Mouse (Mus musculus): Measurements from ENCODE around the gene Kif14. TPM values are rescaled to one million over a fixed set of nuclear protein-coding genes. Genes with fewer than 3 reads are reported as not detected.

Kif14 gene
- polyA plus RNA-seq, 1 experiment from 2014 or later: 4.5 TPM

DNA sequence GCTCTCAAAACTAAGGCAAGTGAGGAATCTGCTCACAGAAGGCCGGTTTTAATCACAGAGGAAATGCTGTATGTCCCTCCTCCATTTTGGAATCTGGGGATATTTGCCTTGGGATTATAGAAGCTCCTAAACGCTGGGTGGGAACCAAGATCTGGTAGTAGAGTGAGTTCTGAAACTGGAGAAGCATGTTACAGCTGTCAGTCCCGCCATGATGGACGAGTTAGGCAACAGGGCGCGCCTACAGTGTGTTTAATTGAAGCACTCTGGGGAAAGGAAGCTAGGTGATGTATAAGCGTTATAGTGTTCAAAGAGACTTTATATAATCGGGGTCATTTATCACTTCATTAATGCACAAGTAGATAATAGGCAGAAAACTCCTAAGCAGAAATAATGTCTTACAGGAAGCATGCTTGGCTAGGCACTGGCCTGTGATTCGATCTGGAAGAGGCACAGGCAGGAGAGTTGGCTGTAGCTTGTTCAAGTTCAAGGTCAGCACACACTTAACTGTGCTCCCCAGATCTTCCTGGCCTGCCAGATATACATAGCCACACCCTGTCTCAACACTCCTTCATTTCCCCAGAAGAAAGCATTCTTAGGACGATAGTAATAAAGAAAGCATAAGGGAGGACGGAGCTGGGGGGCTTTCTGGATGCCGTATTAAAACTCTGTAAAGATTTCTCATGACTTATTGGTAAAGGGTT is 21.4 kb upstream of the Kif14 start:
- 81% methylated on average over 12 of the region's 12 CpGs for WGBS
- no peak overlapping the region for H3K4me2 ChIP-seq (ENCODE audit: low read length)
- no peak for ATAC-seq (ENCODE audit: insufficient number of reproducible peaks, insufficient read depth, low FRiP score, low read depth)

DNA sequence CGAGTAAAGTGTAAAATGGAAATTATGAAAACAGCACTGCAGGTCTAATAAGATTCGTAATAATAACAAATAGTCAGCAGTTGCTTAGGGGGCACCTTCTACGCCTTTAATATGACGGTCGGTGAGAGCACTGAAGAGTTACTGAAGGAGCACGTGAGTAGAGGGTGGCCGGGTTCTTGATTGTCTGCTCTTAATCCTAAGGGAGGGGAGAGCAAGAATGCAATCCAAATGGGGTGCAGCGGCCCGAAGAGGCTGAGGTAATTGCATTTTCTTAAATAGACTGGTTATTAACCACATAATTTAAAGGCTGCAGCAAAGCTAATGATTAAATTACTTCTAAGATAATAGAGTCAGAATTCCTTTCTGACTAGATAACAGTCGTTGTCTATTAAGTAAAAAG is 19.2 kb upstream of the Kif14 start:
- Histone ChIP-seq H3K4me1 (ENCODE audit: control insufficient read depth in 2 of 2, insufficient read depth in 2 of 2, low read length in 2 of 2) (no peaks in the 10 kb centered on the region), H3K27me3 (ENCODE audit: control insufficient read depth, insufficient read depth, low read length) (no peaks in the 10 kb centered on the region), H3K4me3 (ENCODE audit: control insufficient read depth in 1 of 2, insufficient read depth in 1 of 2, low read depth in 1 of 2, low read length in 2 of 2) (no peak overlapping the region), H3K36me3 (ENCODE audit: control insufficient read depth, insufficient read depth, low read length) (no peaks in the 10 kb centered on the region), H3K27ac (replicated peaks in 1 of 2; ENCODE audit: control insufficient read depth in 1 of 2, insufficient read depth in 1 of 2, low read depth in 2 of 2, low read length in 2 of 2) (no peak overlapping the region), H3K9ac (ENCODE audit: low read length) (no peak overlapping the region), H3K9me3 (ENCODE audit: control insufficient read depth, low read length) (no peaks in the 10 kb centered on the region), H3K4me2 (ENCODE audit: low read length) (no peak overlapping the region)
- whole genome bisulfite sequencing: 81% methylated on average over 10 of the region's 10 CpGs
- no peak for ATAC-seq (ENCODE audit: insufficient number of reproducible peaks, insufficient read depth, low FRiP score, low read depth)

More for the DNA sequence above, 21.4 kb upstream of the Kif14 start:
- H3K27ac ChIP-seq (replicated peaks in 1 of 2; ENCODE audit: control insufficient read depth in 1 of 2, insufficient read depth in 1 of 2, low read depth in 2 of 2, low read length in 2 of 2): no peak overlapping the region
- H3K36me3 ChIP-seq (ENCODE audit: control insufficient read depth, insufficient read depth, low read length): peaks cover 6% of the 10 kb centered on the region; the same call in 1 of the 2 replicates
- H3K9me3 ChIP-seq (ENCODE audit: control insufficient read depth, low read length): no peaks in the 10 kb centered on the region
- H3K9ac ChIP-seq (ENCODE audit: low read length): no peak overlapping the region
- no peak overlapping the region for H3K4me3 ChIP-seq (ENCODE audit: control insufficient read depth in 1 of 2, insufficient read depth in 1 of 2, low read depth in 1 of 2, low read length in 2 of 2)
- no peaks in the 10 kb centered on the region for H3K27me3 ChIP-seq (ENCODE audit: control insufficient read depth, insufficient read depth, low read length)
- no peaks in the 10 kb centered on the region for H3K4me1 ChIP-seq (ENCODE audit: control insufficient read depth in 2 of 2, insufficient read depth in 2 of 2, low read length in 2 of 2)

DNA sequence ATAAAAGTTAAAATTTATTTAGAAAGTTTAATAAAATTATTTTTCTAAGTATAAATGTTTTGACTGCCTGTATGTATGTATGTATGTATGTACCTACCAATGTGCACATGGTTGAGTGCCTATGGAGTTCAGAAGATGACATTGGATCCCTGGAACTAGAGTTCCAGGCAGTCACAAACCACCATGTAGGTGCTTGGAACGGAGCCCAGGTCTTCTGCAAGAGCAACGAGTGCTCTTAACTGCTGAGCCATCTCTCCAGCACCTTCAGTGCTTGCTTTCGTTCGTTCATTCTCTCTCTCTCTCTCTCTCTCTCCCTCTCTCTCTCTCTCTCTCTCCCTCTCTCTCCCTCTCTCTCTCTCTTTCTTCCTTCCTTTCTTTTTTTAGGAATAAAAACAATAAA is 18.8 kb upstream of the Kif14 start:
- 60% methylated on average over 4 of the region's 4 CpGs for WGBS

DNA sequence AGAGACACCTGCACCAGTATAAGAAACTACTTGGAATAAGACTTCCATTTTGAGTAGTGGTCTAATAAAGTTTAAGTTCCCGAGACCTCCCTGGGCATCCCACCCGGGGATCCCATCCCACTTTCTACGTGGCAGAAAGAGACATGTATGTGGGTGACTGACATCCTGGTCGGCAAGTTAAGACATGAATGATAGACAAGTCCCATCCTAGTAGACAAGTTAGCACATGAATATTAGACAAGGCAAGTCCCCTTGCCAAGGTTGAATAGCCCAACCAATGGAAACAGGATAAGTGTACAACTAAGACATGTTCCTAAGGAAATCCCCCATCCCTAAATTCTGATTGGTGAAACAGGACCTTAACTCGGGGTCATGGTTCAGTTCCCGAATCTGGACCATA is 16.6 kb upstream of the Kif14 start:
- H3K36me3 ChIP-seq (ENCODE audit: control insufficient read depth, insufficient read depth, low read length): no peaks in the 10 kb centered on the region
- H3K4me3 ChIP-seq (ENCODE audit: control insufficient read depth in 1 of 2, insufficient read depth in 1 of 2, low read depth in 1 of 2, low read length in 2 of 2): no peak overlapping the region
- H3K4me2 ChIP-seq (ENCODE audit: low read length): no peak overlapping the region
- H3K27me3 ChIP-seq (ENCODE audit: control insufficient read depth, insufficient read depth, low read length): no peaks in the 10 kb centered on the region
- 78% methylated on average over 6 of the region's 6 CpGs for WGBS
- no peak overlapping the region for H3K9ac ChIP-seq (ENCODE audit: low read length)
- ATAC-seq (ENCODE audit: insufficient number of reproducible peaks, insufficient read depth, low FRiP score, low read depth): no peak
- no peaks in the 10 kb centered on the region for H3K4me1 ChIP-seq (ENCODE audit: control insufficient read depth in 2 of 2, insufficient read depth in 2 of 2, low read length in 2 of 2)
- no peak overlapping the region for H3K27ac ChIP-seq (replicated peaks in 1 of 2; ENCODE audit: control insufficient read depth in 1 of 2, insufficient read depth in 1 of 2, low read depth in 2 of 2, low read length in 2 of 2)
- H3K9me3 ChIP-seq (ENCODE audit: control insufficient read depth, low read length): no peaks in the 10 kb centered on the region

More for the DNA sequence above, 18.8 kb upstream of the Kif14 start:
- Histone ChIP-seq H3K9me3 (ENCODE audit: control insufficient read depth, low read length) (no peaks in the 10 kb centered on the region), H3K27ac (replicated peaks in 1 of 2; ENCODE audit: control insufficient read depth in 1 of 2, insufficient read depth in 1 of 2, low read depth in 2 of 2, low read length in 2 of 2) (no peak overlapping the region), H3K9ac (ENCODE audit: low read length) (no peak overlapping the region), H3K4me2 (ENCODE audit: low read length) (no peak overlapping the region), H3K27me3 (ENCODE audit: control insufficient read depth, insufficient read depth, low read length) (no peaks in the 10 kb centered on the region), H3K4me1 (ENCODE audit: control insufficient read depth in 2 of 2, insufficient read depth in 2 of 2, low read length in 2 of 2) (no peaks in the 10 kb centered on the region), H3K36me3 (ENCODE audit: control insufficient read depth, insufficient read depth, low read length) (no peaks in the 10 kb centered on the region), H3K4me3 (ENCODE audit: control insufficient read depth in 1 of 2, insufficient read depth in 1 of 2, low read depth in 1 of 2, low read length in 2 of 2) (no peak overlapping the region)
- no peak for ATAC-seq (ENCODE audit: insufficient number of reproducible peaks, insufficient read depth, low FRiP score, low read depth)

DNA sequence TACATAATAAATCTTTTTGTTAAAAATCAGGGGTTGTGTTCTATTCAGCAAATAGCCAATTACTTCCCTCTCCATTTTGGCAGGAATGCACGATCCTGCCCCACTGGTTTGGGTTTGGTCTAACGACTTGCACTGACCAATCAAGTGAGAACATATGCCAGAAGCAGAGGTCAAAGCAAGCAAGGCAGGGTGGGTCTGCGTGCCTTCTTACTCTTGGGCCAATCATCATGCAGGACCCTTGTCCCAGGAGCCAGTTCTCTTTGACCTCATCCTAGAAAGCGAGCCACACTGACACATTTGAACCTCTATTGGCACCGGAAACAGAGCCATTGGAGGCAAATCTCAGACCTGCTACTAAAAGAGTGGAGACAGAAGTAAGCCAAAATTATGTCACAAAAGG is 15.9 kb upstream of the Kif14 start:
- Histone ChIP-seq H3K36me3 (ENCODE audit: control insufficient read depth, insufficient read depth, low read length) (no peaks in the 10 kb centered on the region), H3K27ac (replicated peaks in 1 of 2; ENCODE audit: control insufficient read depth in 1 of 2, insufficient read depth in 1 of 2, low read depth in 2 of 2, low read length in 2 of 2) (no peak overlapping the region), H3K4me3 (ENCODE audit: control insufficient read depth in 1 of 2, insufficient read depth in 1 of 2, low read depth in 1 of 2, low read length in 2 of 2) (no peak overlapping the region), H3K27me3 (ENCODE audit: control insufficient read depth, insufficient read depth, low read length) (no peaks in the 10 kb centered on the region), H3K9ac (ENCODE audit: low read length) (no peak overlapping the region), H3K9me3 (ENCODE audit: control insufficient read depth, low read length) (no peaks in the 10 kb centered on the region), H3K4me1 (ENCODE audit: control insufficient read depth in 2 of 2, insufficient read depth in 2 of 2, low read length in 2 of 2) (no peaks in the 10 kb centered on the region), H3K4me2 (ENCODE audit: low read length) (no peak overlapping the region)
- 80% methylated on average over 5 of the region's 5 CpGs for WGBS
- no peak for ATAC-seq (ENCODE audit: insufficient number of reproducible peaks, insufficient read depth, low FRiP score, low read depth)

DNA sequence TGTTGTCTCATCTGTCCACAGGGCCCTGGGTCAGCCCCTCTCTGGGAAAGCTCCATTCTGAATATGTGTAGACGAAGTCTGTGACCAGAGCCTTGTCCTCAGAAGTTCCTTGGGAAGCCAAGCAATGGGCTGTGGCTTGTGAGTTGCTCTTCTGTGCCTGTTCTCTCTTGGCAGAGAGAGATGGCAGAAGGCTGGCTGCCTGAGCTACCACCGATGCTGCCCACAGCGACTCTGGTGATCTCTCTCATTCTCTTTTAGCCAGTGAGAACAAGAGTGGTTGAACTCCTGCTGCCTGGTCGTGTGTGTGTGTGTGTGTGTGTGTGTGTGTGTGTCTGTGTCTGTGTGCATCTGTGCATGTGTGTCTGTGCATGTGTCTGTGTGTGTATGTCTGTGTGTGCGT is 13.7 kb upstream of the Kif14 start:
- ATAC-seq (ENCODE audit: insufficient number of reproducible peaks, insufficient read depth, low FRiP score, low read depth): no peak
- Histone ChIP-seq H3K4me1 (ENCODE audit: control insufficient read depth in 2 of 2, insufficient read depth in 2 of 2, low read length in 2 of 2) (no peaks in the 10 kb centered on the region), H3K9me3 (ENCODE audit: control insufficient read depth, low read length) (no peaks in the 10 kb centered on the region), H3K9ac (ENCODE audit: low read length) (no peak overlapping the region), H3K27me3 (ENCODE audit: control insufficient read depth, insufficient read depth, low read length) (no peaks in the 10 kb centered on the region), H3K27ac (replicated peaks in 1 of 2; ENCODE audit: control insufficient read depth in 1 of 2, insufficient read depth in 1 of 2, low read depth in 2 of 2, low read length in 2 of 2) (no peak overlapping the region), H3K4me2 (ENCODE audit: low read length) (no peak overlapping the region), H3K36me3 (ENCODE audit: control insufficient read depth, insufficient read depth, low read length) (no peaks in the 10 kb centered on the region), H3K4me3 (ENCODE audit: control insufficient read depth in 1 of 2, insufficient read depth in 1 of 2, low read depth in 1 of 2, low read length in 2 of 2) (no peak overlapping the region)
- WGBS: 79% methylated on average over 5 of the region's 5 CpGs

DNA sequence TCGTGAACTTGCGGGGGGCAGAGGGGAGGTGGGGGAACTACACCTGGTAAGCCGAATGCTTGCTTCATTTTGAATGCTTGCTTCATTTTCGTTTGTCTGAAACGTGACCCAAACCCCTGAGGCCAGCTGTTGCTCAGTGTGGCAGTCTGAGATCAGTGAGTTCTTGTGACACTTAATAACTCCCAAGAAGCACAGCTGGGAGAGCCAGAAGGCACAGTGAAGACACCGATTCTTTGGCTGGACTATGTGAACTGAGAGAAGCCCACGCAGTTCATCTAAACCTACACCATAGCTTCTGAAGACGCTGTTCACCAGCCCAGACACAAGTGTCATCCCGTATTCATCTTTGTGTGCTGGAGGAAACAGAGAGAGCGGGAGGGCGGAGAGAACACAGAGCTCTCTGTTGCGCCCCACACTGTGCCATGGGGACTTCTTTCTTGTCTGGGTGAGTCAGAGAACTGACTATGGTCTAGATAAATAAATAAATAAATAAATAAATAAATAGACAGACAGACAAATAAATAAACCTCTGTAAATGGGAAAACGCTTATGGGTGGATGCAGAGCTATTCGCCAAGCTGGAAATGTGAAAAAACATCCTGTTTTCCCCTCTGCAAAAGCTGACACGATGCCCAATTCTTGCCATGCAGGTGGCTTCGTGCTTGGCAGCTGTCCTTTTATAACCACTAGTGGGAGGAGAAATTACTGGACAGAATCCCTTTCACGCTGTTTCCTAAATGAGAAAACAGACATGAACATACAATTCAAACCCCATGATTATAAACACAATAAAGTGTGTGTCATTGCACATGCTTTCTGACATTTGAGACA is 10.2 kb upstream of the Kif14 start:
- H3K9ac ChIP-seq (ENCODE audit: low read length): no peak overlapping the region
- H3K27me3 ChIP-seq (ENCODE audit: control insufficient read depth, insufficient read depth, low read length): no peaks in the 10 kb centered on the region
- no peak overlapping the region for H3K4me2 ChIP-seq (ENCODE audit: low read length)
- ATAC-seq (ENCODE audit: insufficient number of reproducible peaks, insufficient read depth, low FRiP score, low read depth): no peak
- no peak overlapping the region for H3K4me3 ChIP-seq (ENCODE audit: control insufficient read depth in 1 of 2, insufficient read depth in 1 of 2, low read depth in 1 of 2, low read length in 2 of 2)
- H3K27ac ChIP-seq (replicated peaks in 1 of 2; ENCODE audit: control insufficient read depth in 1 of 2, insufficient read depth in 1 of 2, low read depth in 2 of 2, low read length in 2 of 2): no peak overlapping the region
- H3K36me3 ChIP-seq (ENCODE audit: control insufficient read depth, insufficient read depth, low read length): no peaks in the 10 kb centered on the region
- no peaks in the 10 kb centered on the region for H3K9me3 ChIP-seq (ENCODE audit: control insufficient read depth, low read length)
- no peaks in the 10 kb centered on the region for H3K4me1 ChIP-seq (ENCODE audit: control insufficient read depth in 2 of 2, insufficient read depth in 2 of 2, low read length in 2 of 2)
- 82% methylated on average over 17 of the region's 17 CpGs for WGBS
